ENCODE assay signal across 8 mouse cellular contexts in genomic region chr11:86807505-86807989, GRCm38 (mm10). TPM values are rescaled to one million over a fixed set of nuclear protein-coding genes. Genes with fewer than 3 reads are reported as not detected.
DNase-seq lines count a peak whose midpoint lies in the region; ATAC-seq lines count a peak whose summit lies in the region.

Gene Dhx40, minus strand, starts transcription at chr11:86807746.

- H3K4me3 ChIP-seq in forebrain, embryonic 11.5 days (ENCODE audit: low read depth, low read length) = peak within 1 kb of the TSS; percentile 98
- H3K4me3 ChIP-seq in heart, embryonic 16.5 days (ENCODE audit: low read length) = peak within 1 kb of the TSS; percentile 96
- peak within 1 kb of the TSS; percentile 98 for H3K4me3 ChIP-seq in liver, embryonic 15.5 days (replicated peaks)
- peak within 1 kb of the TSS; percentile 81 for H3K4me3 ChIP-seq in neural tube, embryonic 12.5 days

- H3K9ac ChIP-seq in forebrain, embryonic 11.5 days (ENCODE audit: low read length) = peak within 1 kb of the TSS; percentile 76
- H3K9ac ChIP-seq in heart, embryonic 16.5 days (ENCODE audit: low read length) = peak within 1 kb of the TSS; percentile 82
- H3K9ac ChIP-seq in liver, embryonic 15.5 days = peak within 1 kb of the TSS; percentile 76
- H3K9ac ChIP-seq in neural tube, embryonic 12.5 days = peak within 1 kb of the TSS; percentile 77

- peak; percentile 79 to 88 for DNase-seq in CD8-positive naive resting alpha-beta T cell, adult 2 months (ENCODE audit: low read depth in 2 of 2, low spot score in 2 of 2)
- peak; percentile 58 for DNase-seq in c-Kit-positive CD71-negative TER-119-negative erythroid progenitor cells, embryonic 14.5 days (ENCODE audit: low read depth)
- DNase-seq in forebrain, embryonic 11.5 days (ENCODE audit: low spot score) = peak; percentile 96
- DNase-seq in kidney, postnatal 36 days = peak; percentile 96
- DNase-seq in telencephalon, adult 2 months (ENCODE audit: low read depth, low spot score) = peak; percentile 82

- peaks cover 2% of the 10 kb centered on the region; the same call in 1 of the 2 replicates for H3K4me1 ChIP-seq in forebrain, embryonic 11.5 days (replicated peaks; ENCODE audit: control insufficient read depth, insufficient read depth, low read length)
- H3K4me1 ChIP-seq in heart, embryonic 16.5 days (ENCODE audit: control insufficient read depth, insufficient read depth, low read length) = peaks cover 5% of the 10 kb centered on the region; the same call in 1 of the 2 replicates
- H3K4me1 ChIP-seq in liver, embryonic 15.5 days (replicated peaks) = peaks cover 17% of the 10 kb centered on the region
- H3K4me1 ChIP-seq in neural tube, embryonic 12.5 days = no peaks in the 10 kb centered on the region

- H3K36me3 ChIP-seq in forebrain, embryonic 11.5 days (ENCODE audit: control insufficient read depth, insufficient read depth, low read length) = peaks cover 3% of the 10 kb centered on the region; the same call in 1 of the 2 replicates
- peaks cover 11% of the 10 kb centered on the region for H3K36me3 ChIP-seq in heart, embryonic 16.5 days (ENCODE audit: control insufficient read depth, insufficient read depth)
- peaks cover 12% of the 10 kb centered on the region for H3K36me3 ChIP-seq in liver, embryonic 15.5 days (replicated peaks)
- H3K36me3 ChIP-seq in neural tube, embryonic 12.5 days = peaks cover 15% of the 10 kb centered on the region

- H3K27ac ChIP-seq in forebrain, embryonic 11.5 days (ENCODE audit: low read depth, low read length) = peak within 1 kb of the TSS; percentile 85
- H3K27ac ChIP-seq in heart, embryonic 16.5 days (ENCODE audit: low read length) = peak within 1 kb of the TSS; percentile 80
- H3K27ac ChIP-seq in liver, embryonic 15.5 days (replicated peaks) = peak within 1 kb of the TSS; percentile 88
- H3K27ac ChIP-seq in neural tube, embryonic 12.5 days = peak within 1 kb of the TSS; percentile 77

- H3K9me3 ChIP-seq in forebrain, embryonic 11.5 days (ENCODE audit: control insufficient read depth, low read length) = no peaks in the 10 kb centered on the region
- H3K9me3 ChIP-seq in heart, embryonic 16.5 days (replicated peaks; ENCODE audit: control insufficient read depth, low read length) = no peaks in the 10 kb centered on the region
- H3K9me3 ChIP-seq in liver, embryonic 15.5 days (replicated peaks) = no peaks in the 10 kb centered on the region
- H3K9me3 ChIP-seq in neural tube, embryonic 12.5 days = no peaks in the 10 kb centered on the region

- peak; percentile 92 for ATAC-seq in forebrain, embryonic 11.5 days (replicated peaks; ENCODE audit: low FRiP score)
- ATAC-seq in heart, embryonic 16.5 days (replicated peaks; ENCODE audit: extremely low read depth, insufficient read depth, low FRiP score) = peak; percentile 95
- ATAC-seq in liver, embryonic 15.5 days (ENCODE audit: insufficient read depth) = peak; percentile 95
- ATAC-seq in neural tube, embryonic 12.5 days (ENCODE audit: low FRiP score, low read depth) = peak; percentile 97

- H3K27me3 ChIP-seq in forebrain, embryonic 11.5 days (ENCODE audit: control insufficient read depth, insufficient read depth, low read length) = no peaks in the 10 kb centered on the region
- H3K27me3 ChIP-seq in heart, embryonic 16.5 days (ENCODE audit: control insufficient read depth, insufficient read depth, low read length) = no peaks in the 10 kb centered on the region
- no peaks in the 10 kb centered on the region; the same call in 1 of the 2 replicates for H3K27me3 ChIP-seq in liver, embryonic 15.5 days
- H3K27me3 ChIP-seq in neural tube, embryonic 12.5 days (replicated peaks) = no peaks in the 10 kb centered on the region

- peak within 1 kb of the TSS; percentile 49 for H3K4me2 ChIP-seq in forebrain, embryonic 11.5 days (ENCODE audit: low read depth, low read length, severe bottlenecking)
- peak within 1 kb of the TSS; percentile 90 for H3K4me2 ChIP-seq in heart, embryonic 16.5 days (ENCODE audit: low read depth, low read length)
- peak within 1 kb of the TSS; percentile 88 for H3K4me2 ChIP-seq in liver, embryonic 15.5 days
- peak within 1 kb of the TSS; percentile 72 for H3K4me2 ChIP-seq in neural tube, embryonic 12.5 days (replicated peaks)

- 6% methylated on average over 40 of the region's 40 CpGs for WGBS in forebrain, embryonic 11.5 days
- WGBS in heart, embryonic 16.5 days = 5% methylated on average over 40 of the region's 40 CpGs
- WGBS in liver, embryonic 15.5 days (ENCODE audit: insufficient replicate concordance) = 6% methylated on average over 40 of the region's 40 CpGs
- 5% methylated on average over 40 of the region's 40 CpGs for WGBS in neural tube, embryonic 12.5 days

RNA-seq across cellular contexts. Expression of gene Dhx40, which starts in this region (rescaled TPM):
- polyA plus RNA-seq in forebrain, embryonic 11.5 days (2014; fragmentation: Nextera tagmentation; extraction: Ambion mirVana) = 47.5 and 54.1 TPM in 2 replicates
- polyA plus RNA-seq in heart, embryonic 16.5 days (2015; fragmentation: Nextera tagmentation; extraction: Ambion mirVana) = 14.9 and 16.1 TPM in 2 replicates
- polyA plus RNA-seq in liver, embryonic 15.5 days (2015; fragmentation: Nextera tagmentation; extraction: Ambion mirVana) = 8.8 and 9.3 TPM in 2 replicates
- 32.3 and 35.5 TPM in 2 replicates for polyA plus RNA-seq in neural tube, embryonic 12.5 days (2016; fragmentation: Nextera tagmentation; extraction: Ambion mirVana)

Comparison
In these comparisons a context has a peak if more than half of its experiments do, and no peak if none do; other contexts are left out.
1. Peak in every context shown above with its lines: DNase-seq, ATAC-seq, H3K4me3 ChIP-seq and H3K27ac ChIP-seq.